ENCODE assay signal across 11 mouse cellular contexts in the genomic region with DNA sequence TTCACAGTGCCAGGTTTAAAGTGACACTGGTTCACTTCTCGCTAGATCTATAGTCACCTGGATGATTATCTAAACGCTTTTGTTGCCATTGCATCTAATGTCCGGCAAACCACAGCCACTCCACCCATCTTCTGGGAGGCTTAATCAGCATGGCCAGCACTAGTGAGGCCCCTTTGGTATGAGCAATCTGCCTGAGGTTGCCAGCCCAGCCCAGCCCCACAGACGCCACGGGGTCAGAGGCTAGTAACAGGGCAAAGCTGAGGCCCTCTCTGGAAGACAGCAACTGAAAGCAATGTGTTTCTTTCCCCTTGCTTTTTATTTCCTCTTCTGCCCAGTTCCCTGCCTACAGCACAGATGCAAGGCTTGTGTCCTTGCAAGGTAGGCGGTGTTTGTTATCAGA. TPM values are rescaled to one million over a fixed set of nuclear protein-coding genes. Genes with fewer than 3 reads are reported as not detected.
"Had no signal": no experiment of that assay in that cellular context is flagged by ENCODE, and none has a peak within 500 bp of the region (broad histone marks: within the 10 kb centered on the region; RNA-seq: fewer than 3 reads in every experiment).

No protein-coding gene starts in this region.

- DNase-seq: kidney, adult 18-20 months; kidney, postnatal 14 days; layer of hippocampus, postnatal 36 days; lung, adult 18-20 months; retina, postnatal 1 day; thymus, postnatal 36 days had no signal

- H3K9ac ChIP-seq: limb, embryonic 15.5 days; liver, embryonic 14.5 days; midbrain, embryonic 13.5 days; neural tube, embryonic 12.5 days had no signal

- H3K9me3 ChIP-seq: limb, embryonic 15.5 days; midbrain, embryonic 13.5 days; neural tube, embryonic 12.5 days had no signal

- H3K4me2 ChIP-seq: limb, embryonic 15.5 days; midbrain, embryonic 13.5 days; neural tube, embryonic 12.5 days had no signal

- H3K4me3 ChIP-seq: limb, embryonic 15.5 days; midbrain, embryonic 13.5 days; neural tube, embryonic 12.5 days had no signal

- H3K27me3 ChIP-seq: limb, embryonic 15.5 days; midbrain, embryonic 13.5 days; neural tube, embryonic 12.5 days had no signal

- H3K36me3 ChIP-seq: limb, embryonic 15.5 days; neural tube, embryonic 12.5 days had no signal

- ATAC-seq: midbrain, embryonic 13.5 days had no signal

- H3K27ac ChIP-seq: limb, embryonic 15.5 days; liver, embryonic 14.5 days; midbrain, embryonic 13.5 days; neural tube, embryonic 12.5 days had no signal

RNA-seq across cellular contexts. Expression of gene Dlg5, which starts 17.2 kb away (rescaled TPM):
- total RNA-seq: megakaryocyte progenitor cell, adult 5-6 weeks had no signal
